Mouse (Mus musculus): ENCODE results near the gene Sgms1.
A peak's percentile ranks its signal among the peaks of the same experiment; 100 is the strongest.

The Sgms1 gene

GRCm38 (mm10) chr19:32262805-32263572 lies 126.5 kb downstream of the Sgms1 start:
- DNase-seq, result no peak

DNA sequence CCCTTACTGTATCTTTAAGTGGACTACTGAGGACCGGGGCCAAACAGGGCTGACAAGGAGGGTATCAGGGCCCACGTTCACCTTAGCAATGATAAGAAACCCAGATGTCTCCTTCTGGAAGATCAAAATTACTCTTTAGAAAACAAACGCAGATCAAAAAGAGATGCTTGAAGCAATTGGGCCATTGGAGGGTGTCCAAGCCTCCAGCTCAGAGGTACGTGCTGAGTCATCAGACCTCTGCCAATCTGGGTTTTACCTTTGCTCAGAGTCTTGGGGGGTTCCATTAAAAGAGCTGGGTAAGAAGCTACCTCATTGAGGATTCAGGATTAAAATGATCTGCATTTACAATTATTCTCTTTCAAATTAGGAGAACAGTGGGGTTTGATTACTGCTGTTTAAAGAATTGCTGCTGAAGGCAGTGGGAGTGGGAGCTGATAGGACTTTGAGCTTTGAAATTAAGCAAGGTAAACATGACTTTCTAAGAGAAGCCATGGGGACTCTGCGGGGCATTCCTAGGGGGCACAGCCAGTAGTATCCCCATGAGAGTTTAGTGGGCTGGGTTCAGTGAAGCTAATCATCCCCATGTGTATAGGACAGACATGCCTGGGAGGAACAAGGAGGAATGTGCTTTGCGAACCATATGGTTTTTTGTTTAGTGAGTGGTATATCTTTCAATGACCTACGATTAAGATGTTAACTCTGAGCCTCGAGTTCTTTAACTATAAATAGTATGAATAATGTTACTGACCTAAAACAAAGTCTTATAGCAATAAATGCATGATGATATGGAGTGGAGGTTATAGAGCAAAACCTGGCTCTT lies 128.4 kb downstream of the Sgms1 start:
- no peak for DNase-seq

- DNase-seq, result no peak
Measured at GRCm38 (mm10) chr19:32259830-32260229, 129.7 kb downstream of the Sgms1 start.

DNA sequence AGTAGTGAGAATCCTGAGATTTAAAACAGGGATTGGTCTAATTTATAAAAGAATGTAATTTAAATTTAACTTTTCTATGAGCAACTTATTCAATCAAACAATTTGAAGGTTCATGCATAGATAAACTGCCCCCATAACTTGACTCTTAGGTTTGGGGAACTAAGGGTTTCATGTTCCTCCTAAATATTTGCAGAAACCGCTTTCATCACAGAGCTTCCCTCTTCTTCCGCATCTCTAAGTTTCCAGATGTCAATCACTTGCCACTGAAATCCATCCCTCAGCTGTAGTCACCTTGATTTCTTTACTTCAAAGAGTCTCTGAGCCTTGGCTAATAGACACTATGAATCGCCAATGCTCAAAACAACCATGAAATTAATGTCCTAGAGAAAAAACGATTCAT lies 130.5 kb downstream of the Sgms1 start:
- DNase-seq, result no peak

- no peak for DNase-seq
Measured at GRCm38 (mm10) chr19:32258146-32258545, 131.4 kb downstream of the Sgms1 start.

DNA sequence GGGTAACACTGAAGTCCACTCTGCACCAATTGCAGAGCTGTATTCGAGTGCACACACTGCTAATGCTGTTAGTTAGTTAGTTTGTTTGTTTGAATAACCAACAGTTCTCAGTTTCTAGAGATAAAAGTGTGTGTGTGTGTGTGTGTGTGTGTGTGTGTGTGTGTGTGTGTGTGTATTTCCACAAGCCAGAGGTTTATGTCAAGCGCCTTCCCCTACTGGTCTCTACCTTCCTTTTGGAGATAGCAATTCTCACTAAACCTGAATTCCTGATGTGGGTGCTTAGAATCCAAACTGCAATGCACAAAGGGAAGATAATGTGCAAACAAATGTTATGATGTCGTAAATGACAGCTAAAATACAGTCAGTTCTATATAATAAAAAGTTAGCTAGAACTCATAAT lies 131.9 kb downstream of the Sgms1 start:
- DNase-seq, result no peak

GRCm38 (mm10) chr19:32256706-32257415 lies 132.7 kb downstream of the Sgms1 start:
- no peak for DNase-seq

GRCm38 (mm10) chr19:32255429-32256185 lies 133.9 kb downstream of the Sgms1 start:
- no peak for DNase-seq

DNA sequence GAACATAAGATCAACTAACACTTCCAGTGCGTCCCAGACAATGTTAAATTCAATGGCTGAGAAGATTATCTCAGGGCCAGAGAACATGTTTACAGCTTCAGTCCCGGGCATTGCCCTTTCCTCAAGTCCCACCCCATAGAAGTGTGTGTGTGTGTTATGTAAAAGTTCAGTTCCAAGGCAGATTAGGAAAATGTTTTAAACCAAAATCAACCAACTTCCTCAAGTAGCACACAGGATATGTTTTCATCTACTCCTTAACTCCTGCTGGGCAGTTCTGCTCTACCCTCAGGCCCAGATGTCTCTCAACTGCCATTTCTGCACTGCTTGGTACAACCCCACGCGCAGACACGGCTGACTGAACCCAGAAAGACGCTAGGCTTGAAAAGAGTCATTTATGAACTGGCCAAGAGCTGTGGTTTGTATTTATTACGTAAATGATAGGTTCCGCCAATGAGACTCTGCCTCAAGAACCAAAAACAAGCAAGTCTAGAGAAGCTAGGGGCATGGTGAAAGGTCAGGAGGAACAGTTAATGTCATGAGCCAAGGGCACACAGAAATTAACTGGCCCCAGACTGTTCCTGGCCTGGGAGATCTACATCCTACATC lies 134.7 kb downstream of the Sgms1 start:
- peak; percentile 45 for DNase-seq

- DNase-seq, result no peak
Measured at GRCm38 (mm10) chr19:32254204-32254603, 135.3 kb downstream of the Sgms1 start.

- DNase-seq, result no peak
Measured at GRCm38 (mm10) chr19:32252987-32253386, 136.5 kb downstream of the Sgms1 start.

GRCm38 (mm10) chr19:32252451-32252850 lies 137.1 kb downstream of the Sgms1 start:
- DNase-seq, result no peak

- DNase-seq, result no peak
Measured at GRCm38 (mm10) chr19:32249181-32250130, 140.1 kb downstream of the Sgms1 start.

DNA sequence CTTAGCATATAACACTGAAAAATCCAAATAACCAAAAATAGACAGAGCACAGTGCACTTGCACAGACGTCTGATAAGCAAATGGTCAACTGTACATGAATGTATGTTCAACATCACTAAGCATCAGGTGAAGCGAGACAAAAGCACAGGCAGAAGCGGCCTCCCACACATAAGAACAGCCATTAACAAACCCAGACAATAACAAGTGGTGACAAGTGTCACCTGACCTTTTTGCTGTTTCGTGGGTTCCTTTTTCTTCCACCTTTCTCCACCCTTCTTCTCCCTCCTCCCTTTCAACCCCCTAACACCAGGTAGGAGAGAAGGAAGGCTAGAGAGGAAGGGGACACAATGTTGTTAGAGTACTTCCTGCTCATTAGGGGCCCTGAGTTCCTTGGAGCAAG lies 144.6 kb downstream of the Sgms1 start:
- DNase-seq, result no peak

DNA sequence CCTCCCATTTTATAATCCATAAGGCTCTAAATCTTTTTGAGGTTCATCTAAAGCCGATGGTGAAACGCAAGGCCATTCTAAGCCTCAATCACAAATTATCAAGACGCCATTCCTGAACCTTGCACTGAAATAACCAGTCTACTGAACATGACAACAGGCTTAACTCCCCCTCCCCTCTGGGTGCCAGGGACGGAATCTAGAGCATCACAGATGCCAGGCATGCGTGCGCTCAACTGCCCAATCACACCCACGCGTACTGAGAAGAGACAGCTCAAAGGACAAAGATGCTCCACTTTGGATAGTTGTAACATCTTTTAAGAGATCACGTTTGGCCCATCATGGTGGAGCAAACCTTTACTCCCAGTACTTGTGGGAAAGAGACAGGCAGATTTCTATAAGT lies 146.3 kb downstream of the Sgms1 start:
- peak; percentile 72 for DNase-seq

DNA sequence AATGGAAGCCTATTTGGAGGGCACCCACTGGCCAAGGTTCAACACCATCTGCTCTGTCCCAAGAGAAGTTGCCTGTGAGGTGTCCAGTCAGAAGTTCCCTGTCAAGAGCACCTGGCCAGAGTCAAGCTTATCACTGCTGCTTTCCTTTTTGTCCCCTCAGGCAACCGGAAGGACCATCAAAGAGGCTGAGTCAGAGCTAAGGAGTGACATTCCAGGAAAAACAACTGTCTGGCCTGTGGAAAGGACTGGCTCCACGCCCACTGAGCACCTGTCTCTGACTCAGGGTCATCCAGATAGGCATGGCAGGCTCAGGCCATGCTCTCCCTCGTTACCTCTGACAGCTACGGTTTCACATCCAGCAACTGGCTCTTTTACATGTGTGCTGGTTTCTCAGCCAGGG lies 147.4 kb downstream of the Sgms1 start:
- DNase-seq, result no peak

DNA sequence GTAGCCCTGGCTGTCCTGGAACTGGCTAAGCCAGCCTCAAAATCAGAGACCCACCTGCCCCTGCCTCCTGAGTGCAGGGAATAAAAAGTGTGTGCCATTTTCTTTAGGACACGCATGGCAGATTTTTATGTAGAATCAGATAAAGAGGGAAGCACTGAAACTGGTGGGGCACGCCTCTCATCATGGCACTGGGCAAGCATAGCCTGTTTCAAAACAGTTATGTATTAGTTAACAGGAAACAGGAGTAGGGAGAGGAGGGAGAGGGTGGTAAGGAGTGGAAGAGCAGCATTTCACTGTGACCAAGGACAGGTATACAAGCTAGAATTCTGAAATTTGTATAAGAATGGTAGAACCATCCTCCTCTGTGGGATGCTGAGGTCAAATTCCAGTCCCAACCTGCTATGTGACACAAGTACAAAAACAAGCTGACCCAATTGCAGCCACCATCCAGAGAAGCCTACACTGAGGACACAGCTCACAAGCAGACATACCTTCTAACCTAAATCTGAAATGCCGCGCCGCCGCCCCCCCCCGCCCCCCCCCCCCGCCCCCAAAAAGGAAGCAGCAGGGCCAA lies 149.0 kb downstream of the Sgms1 start:
- no peak for DNase-seq

- no peak for DNase-seq
Measured at GRCm38 (mm10) chr19:32239925-32240324, 149.6 kb downstream of the Sgms1 start.

GRCm38 (mm10) chr19:32239459-32239792 lies 150.1 kb downstream of the Sgms1 start:
- DNase-seq, result no peak

- DNase-seq, result no peak
Measured at GRCm38 (mm10) chr19:32238722-32239458, 150.6 kb downstream of the Sgms1 start.
